Mouse (Mus musculus): Measurements from ENCODE around the gene Stk11. TPM values are rescaled to one million over a fixed set of nuclear protein-coding genes. Genes with fewer than 3 reads are reported as not detected.
A peak's percentile ranks its signal among the peaks of the same experiment; 100 is the strongest.

The Stk11 gene
- total RNA-seq, 2 experiments from 2014 or later, result 92.1 to 95.0 TPM

DNA sequence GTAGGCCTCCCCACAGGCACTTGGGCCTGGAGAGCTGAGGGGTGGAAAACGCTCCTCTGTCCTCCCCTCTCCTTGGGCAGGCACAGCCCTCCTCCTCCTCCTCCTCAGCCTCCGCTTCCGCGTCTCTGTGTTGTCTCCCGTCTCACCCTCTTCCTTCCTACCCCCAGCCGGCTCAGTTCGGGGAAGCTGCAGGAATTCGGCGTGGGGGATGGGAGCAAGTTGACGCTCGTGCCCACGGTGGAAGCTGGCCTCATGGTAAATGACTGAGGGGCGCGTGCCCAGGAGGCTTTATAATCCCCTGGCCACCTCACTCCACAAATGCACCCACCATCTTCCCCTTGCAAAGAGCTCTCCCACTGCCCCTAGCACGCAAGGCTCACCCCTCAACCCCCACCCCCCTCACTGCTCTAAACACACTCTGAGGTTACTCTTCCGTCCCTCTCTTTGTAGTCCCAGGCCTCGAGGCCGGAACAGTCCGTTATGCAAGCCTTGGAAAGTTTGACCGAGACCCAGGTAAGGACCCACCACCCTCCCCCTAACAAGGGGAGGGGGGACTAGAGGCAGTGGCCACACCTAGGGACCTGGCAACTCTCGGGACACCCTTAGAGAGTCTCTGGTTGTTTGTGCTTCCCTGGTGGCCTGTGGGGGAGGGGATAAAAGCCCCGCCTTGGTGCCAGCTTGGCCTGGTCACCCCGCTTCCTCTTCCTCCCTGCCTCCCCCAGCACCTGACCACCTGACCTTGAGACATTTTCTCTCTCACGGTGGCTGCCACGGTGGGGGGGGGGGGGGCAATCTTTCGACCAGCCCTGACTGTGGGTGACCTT, 35.8 kb downstream of the Stk11 start:
- DNase-seq (ENCODE audit: low spot score in 2 of 2), result peak in 1 of 2 experiments; percentile 74
- intact Hi-C loops (cut with DNase I), result no loop called here

DNA sequence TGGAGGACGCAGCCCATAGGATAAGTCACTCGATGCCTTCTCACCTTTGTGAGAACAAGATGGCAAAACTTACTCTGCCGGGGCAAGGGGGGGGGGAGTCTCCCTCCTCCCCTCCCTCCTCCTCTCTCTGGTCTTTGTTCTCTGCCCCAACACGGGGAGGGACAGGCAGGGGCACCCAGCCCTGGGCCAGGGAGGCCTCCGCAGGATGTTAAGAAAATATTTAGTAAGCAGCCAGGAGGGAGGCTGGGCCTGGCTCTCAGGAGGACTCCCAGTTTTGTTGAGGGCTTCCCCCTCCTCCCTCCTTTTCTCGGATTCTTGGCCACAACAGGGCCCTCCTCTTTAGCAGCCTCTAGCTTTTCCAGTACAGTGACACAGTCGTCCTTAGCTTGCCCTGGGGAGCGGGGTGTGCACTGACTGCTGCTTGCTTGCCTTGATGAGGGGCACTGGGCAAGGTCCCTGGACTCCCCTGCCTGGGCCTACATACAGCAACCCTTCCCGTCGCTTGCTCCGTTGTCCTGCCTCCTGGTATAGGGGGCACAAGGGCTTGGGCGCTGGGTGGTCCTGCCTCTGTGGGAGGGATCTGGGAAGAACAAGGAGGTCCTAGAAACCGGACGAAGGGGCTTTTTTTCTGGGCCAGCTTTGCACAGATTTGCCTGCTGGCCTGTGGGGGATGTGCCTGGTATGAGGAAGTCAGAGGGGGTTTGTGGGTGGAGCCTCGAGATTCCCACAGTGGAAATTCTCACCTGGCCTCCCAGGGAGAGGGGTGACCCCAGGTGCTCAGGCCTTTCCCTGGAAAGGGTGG, 36.7 kb downstream of the Stk11 start:
- peak in 1 of 2 experiments; percentile 50 for DNase-seq (ENCODE audit: low spot score in 2 of 2)
- intact Hi-C loops (cut with DNase I), result no loop called here

DNA sequence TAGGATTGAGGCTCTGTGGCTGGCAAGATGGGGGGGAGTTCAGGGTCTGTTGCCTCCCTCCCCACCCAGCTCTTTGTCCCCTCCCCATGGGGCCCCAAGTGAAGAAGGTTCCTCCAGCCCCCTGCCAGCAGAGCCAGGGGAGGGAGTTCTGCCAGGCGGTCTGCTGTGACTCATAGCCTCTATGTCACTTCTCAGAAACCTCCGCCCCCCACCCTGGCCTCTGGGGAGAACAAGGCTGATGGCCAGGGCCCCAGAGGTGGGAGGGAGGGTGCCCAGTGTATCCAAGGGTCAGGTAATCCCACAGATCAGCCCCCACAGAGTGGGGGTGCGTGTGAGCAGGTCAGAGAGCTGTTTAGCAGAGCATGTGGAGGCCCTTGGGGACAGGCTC, 37.3 kb downstream of the Stk11 start:
- no peak for DNase-seq (ENCODE audit: low spot score in 2 of 2)
- intact Hi-C loops (cut with DNase I), result no loop called here

GRCm38 (mm10) chr10:80153713-80154112, 38.1 kb downstream of the Stk11 start:
- intact Hi-C loops (cut with DNase I), result no loop called here
- DNase-seq (ENCODE audit: low spot score in 2 of 2), result no peak

- intact Hi-C loops (cut with DNase I), result no loop called here
- no peak for DNase-seq (ENCODE audit: low spot score in 2 of 2)
These were observed 38.8 kb downstream of the Stk11 start for GRCm38 (mm10) chr10:80154384-80154783.

DNA sequence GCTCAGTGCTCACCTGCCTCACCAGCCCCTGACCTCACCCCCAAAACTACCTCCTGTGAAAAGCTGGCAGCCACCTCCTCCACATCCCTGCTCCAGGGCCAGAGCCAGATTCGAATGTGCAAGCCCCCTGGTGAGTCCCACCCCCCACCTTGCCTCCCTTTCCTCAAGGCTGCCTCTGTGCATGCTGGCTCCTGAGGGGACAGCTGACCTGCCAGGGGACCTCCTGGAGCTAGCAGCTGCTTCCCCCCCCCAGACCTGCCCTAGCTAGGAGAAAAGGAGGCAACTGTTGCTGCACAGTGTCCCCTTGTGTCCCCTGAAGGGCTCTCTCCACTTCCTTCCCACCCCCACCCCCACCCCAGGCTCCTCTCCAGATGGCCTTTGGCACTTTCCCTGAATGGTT, 39.7 kb downstream of the Stk11 start:
- no peak for DNase-seq (ENCODE audit: low spot score in 2 of 2)
- intact Hi-C loops (cut with DNase I), result no loop called here

GRCm38 (mm10) chr10:80156002-80156751, 40.6 kb downstream of the Stk11 start:
- intact Hi-C loops (cut with DNase I), result no loop called here
- DNase-seq (ENCODE audit: low spot score in 2 of 2), result peak in 1 of 2 experiments; percentile 63

DNA sequence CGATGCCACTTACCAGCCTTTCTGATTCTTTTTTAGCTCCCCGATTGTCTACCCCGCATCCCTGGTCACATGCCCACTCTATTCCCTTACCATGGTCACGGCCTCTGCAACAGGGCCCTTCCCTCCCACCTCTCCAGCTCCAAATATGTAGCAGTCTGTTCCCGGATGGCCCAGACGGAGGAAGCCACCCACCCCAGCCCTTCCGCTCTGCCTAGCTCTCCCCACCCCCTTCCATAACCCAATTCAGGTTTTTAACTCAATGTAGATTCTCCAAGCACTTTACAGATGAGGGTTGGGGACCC, 41.1 kb downstream of the Stk11 start:
- DNase-seq (ENCODE audit: low spot score in 2 of 2), result peak in 1 of 2 experiments; percentile 68
- intact Hi-C loops (cut with DNase I), result loop anchor here (1.0 kb wide), 1 partner anchor 7 kb away; no protein-coding TSS in a partner anchor

DNA sequence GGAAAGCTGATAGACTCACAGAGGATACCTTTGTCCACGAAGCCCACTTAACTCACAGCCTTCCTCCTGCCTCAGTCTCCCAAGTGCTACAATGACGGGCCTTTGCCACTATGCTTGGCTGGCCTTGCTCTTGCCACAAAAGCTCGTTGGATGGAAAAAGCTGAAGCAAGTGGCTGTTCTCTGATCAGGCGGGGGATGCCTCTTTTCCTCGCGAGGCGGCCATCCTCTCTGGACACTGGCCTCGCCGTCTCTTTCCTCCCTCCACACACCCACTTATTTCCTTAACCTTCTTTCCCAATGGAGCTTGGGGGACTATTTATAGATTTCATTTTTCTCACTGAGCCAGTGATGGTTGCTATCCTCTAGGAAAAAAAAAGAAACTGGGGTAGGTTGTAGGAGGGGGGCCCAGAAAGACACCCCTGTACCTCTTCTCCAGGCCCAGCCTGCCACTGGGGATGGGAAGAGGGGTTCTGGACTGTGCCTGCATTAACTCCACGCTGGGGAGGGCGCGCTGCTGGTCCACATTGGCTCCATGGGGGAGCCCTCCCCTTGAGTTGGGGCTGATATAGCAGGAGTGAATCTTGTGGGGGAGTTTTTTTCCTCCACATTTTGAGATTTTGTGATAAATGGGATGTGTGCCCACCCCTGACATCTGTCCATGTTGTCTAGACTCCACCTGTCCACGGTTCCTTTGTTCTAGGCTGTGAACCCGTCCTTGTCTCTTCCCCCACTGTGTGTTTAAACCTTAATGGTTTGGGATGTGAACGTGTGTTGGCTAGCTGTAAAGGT, 41.7 kb downstream of the Stk11 start:
- peak in 1 of 2 experiments; percentile 72 for DNase-seq (ENCODE audit: low spot score in 2 of 2)
- intact Hi-C loops (cut with DNase I), result loop anchor here (1.0 kb wide), 1 partner anchor 8 kb away; no protein-coding TSS in a partner anchor

DNA sequence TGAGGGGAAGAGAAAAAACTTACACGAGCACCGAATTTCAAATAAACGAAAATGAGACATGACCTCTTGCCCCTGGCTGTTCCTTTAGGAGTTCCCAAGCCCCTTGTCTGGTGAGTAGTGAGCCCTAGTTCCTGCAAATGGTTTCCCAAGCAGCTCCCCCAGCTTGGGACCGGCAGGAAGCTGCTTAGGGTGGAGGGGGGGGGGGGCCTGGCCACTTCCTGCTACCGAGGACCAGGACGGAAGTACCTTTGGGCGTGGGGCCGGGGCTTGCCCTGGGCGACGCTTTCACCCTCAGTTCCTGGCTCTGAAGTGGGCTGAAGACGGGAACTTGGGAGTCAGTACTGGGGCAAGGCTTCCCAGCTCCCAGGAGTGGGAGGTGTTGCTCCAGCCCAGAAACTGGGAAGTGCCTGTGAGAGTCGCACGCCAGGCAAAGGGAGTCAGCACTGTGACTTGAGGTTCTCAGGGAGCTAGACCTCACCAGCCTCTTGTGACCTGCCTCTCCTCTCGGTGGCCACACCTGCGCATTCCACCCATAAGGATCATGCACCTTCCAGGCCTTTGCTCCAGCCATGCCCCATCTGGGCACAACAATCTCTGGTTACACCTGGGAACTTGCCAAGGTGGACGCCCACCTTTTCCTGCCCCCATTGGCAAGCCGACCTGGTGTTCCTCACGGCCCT, 42.8 kb downstream of the Stk11 start:
- intact Hi-C loops (cut with DNase I), result no loop called here
- peak in 1 of 2 experiments; percentile 63 for DNase-seq (ENCODE audit: low spot score in 2 of 2)

- intact Hi-C loops (cut with DNase I), result no loop called here
- DNase-seq (ENCODE audit: low spot score in 2 of 2), result peak in 1 of 2 experiments; percentile 56
These were observed 43.5 kb downstream of the Stk11 start for GRCm38 (mm10) chr10:80159021-80159560.

DNA sequence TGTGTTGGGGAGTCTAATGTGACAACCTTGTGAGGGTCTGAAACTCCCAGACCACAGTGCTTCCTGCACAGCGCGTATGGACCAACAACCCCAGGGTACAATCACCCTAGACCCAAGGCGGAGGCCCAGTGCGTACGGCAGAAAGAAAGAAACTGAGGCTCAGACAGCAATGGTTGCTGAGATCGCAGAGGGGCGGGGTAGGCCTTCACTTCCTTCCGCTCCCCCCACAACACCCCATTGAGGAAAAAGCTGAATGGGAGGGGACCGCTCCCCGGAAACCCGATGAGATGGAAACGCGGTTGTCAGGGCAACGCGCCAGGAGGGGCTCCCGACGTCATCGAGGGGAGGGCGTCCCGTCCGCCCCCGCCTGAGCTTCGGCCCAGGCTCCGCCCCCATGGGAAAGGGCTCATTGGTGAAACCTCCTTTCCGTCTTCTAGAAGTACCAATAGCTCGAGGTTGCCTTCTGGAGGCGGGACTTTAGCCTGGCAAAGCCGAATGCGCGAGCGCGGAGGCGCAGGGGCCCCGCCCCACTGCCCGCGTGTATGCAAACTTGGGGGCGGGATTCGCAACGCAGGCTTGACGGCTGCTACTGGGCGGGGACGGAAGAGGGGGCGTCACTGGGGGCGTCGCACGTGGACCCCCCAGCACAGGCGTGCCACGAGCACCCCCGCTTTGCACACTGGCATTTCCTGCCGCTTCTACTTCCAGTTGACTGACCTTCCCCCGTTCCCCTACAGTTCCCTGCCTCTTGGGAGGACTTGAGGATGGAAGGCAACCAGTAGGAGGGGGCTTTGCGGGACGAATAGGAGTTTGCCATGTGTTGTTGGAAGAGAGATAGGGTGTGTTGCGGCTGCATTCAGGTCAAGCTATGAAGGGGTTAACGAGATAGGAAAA, 44.2 kb downstream of the Stk11 start:
- intact Hi-C loops (cut with DNase I), result no loop called here
- peak; percentile 99 for DNase-seq (ENCODE audit: low spot score in 2 of 2)

GRCm38 (mm10) chr10:80160455-80161371, 45.1 kb downstream of the Stk11 start:
- intact Hi-C loops (cut with DNase I), result no loop called here
- DNase-seq (ENCODE audit: low spot score in 2 of 2), result no peak

GRCm38 (mm10) chr10:80161522-80162242, 46.1 kb downstream of the Stk11 start:
- intact Hi-C loops (cut with DNase I), result no loop called here
- DNase-seq (ENCODE audit: low spot score in 2 of 2), result no peak

DNA sequence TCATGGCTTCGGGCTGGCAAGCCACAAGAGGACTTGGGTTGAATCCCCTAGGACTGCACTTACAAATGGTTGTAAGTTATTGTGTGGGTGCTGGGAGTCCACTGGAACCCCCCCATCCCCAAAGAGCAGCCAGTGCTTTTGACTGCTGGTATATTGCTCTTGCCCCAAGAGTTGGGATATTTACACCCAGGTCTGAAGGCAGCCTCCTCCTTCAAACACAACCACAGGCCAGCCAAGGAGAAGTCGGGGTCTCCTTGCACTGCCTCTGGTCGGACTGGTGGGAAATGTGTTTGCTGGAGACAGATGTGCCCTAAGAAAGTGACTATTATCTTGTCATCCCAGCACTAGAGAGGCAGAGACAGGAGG, 46.6 kb downstream of the Stk11 start:
- intact Hi-C loops (cut with DNase I), result no loop called here
- DNase-seq (ENCODE audit: low spot score in 2 of 2), result no peak

DNA sequence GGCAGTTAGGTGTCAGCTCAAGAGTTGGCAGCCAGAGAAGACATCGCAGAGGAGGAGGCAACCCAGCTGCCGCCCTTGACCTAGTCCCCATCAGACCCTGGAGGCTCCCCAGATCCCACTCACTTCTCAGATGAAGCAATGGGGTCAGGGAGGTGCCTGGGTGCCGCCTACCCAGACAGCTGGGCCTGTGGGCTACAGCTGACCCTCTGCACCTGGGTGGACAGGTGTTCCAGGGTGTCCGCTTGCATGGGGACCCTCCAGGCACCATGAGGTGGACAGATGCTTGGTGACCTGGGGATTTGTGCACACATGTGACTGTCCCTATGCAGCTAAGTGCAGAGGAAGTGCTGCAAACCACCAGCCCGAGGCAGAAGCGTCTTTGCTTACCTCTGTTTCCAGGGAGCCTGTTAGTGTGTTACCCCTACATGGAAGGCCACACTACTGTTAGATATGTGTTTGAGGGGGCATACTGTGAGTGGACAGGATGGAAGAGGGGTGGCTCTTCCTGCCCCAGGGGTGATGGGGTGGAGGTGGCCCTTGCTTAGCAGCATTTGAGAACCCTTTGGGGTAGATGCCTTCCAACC, 47.2 kb downstream of the Stk11 start:
- intact Hi-C loops (cut with DNase I), result no loop called here
- DNase-seq (ENCODE audit: low spot score in 2 of 2), result no peak

All from left cerebral cortex, postnatal 25 days (tissue).